Mouse (Mus musculus): Measurements from ENCODE around the gene Mgat5. TPM values are rescaled to one million over a fixed set of nuclear protein-coding genes. Genes with fewer than 3 reads are reported as not detected.

Mgat5 gene
- polyA plus RNA-seq, 1 experiment from 2014 or later = 8.1 TPM

DNA sequence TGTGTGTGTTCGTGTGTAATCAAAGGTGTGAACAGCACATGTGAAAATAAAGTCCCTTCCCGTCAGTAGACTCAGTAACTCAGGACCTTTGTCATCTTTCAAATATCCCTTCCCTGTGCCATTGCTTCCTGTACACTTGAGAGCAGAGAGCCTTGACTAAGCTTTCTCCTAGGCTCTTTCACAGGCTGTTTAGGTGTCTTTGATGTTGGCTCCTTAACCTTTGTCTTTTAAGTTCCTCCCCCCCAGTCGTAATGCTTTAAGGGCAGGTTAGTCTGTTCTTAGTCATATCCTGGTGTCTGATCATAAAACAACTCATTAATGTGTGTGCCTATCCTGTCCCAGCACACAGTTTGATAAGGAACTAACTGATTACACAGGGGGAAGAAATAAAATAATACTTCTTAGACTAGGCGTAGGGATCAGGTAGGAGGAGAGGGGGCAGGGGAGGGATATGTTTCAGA lies 28.4 kb downstream of the Mgat5 start:
- Histone ChIP-seq H3K27me3 (ENCODE audit: insufficient read depth, low read length) (no peaks in the 10 kb centered on the region), H3K27ac (ENCODE audit: low read length) (no peak overlapping the region), H3K4me2 (replicated peaks; ENCODE audit: low read depth, low read length) (no peak overlapping the region), H3K4me3 (ENCODE audit: low read length) (no peak overlapping the region), H3K9ac (replicated peaks; ENCODE audit: low read length) (no peak overlapping the region), H3K36me3 (ENCODE audit: insufficient read depth, low read length) (no peaks in the 10 kb centered on the region), H3K9me3 (ENCODE audit: low read length) (no peaks in the 10 kb centered on the region), H3K4me1 (ENCODE audit: insufficient read depth, low read length) (peaks cover 26% of the 10 kb centered on the region)
- no peak for ATAC-seq (ENCODE audit: low FRiP score, low TSS enrichment)
- WGBS = 36% methylated on average over 4 of the region's 4 CpGs

DNA sequence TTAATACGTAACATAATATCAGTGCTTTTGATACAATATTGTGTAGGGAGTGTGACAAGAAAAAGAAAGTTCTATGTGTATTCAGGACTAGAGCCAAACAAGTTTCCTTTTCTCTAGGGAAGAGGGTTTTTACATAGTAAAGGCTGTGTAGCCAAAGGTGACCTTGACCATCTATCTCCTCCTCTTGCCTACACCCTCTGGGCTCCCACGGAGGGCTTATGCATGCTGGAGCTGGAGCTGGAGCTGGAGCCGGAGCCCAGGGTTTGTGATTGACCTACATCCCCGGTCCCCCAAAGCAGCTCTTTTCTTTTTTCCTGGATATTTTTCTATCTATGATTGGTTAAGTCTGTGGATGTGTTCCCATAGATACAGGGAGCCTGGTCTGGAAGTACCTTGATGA lies 30.3 kb downstream of the Mgat5 start:
- H3K27ac ChIP-seq (ENCODE audit: low read length) = no peak overlapping the region
- H3K36me3 ChIP-seq (ENCODE audit: insufficient read depth, low read length) = no peaks in the 10 kb centered on the region
- H3K4me3 ChIP-seq (ENCODE audit: low read length) = no peak overlapping the region
- no peaks in the 10 kb centered on the region for H3K27me3 ChIP-seq (ENCODE audit: insufficient read depth, low read length)
- H3K9ac ChIP-seq (replicated peaks; ENCODE audit: low read length) = no peak overlapping the region
- H3K4me1 ChIP-seq (ENCODE audit: insufficient read depth, low read length) = peaks cover 33% of the 10 kb centered on the region
- no peak for ATAC-seq (ENCODE audit: low FRiP score, low TSS enrichment)
- no peaks in the 10 kb centered on the region for H3K9me3 ChIP-seq (ENCODE audit: low read length)
- 67% methylated on average over 4 of the region's 4 CpGs for WGBS
- H3K4me2 ChIP-seq (replicated peaks; ENCODE audit: low read depth, low read length) = no peak overlapping the region

DNA sequence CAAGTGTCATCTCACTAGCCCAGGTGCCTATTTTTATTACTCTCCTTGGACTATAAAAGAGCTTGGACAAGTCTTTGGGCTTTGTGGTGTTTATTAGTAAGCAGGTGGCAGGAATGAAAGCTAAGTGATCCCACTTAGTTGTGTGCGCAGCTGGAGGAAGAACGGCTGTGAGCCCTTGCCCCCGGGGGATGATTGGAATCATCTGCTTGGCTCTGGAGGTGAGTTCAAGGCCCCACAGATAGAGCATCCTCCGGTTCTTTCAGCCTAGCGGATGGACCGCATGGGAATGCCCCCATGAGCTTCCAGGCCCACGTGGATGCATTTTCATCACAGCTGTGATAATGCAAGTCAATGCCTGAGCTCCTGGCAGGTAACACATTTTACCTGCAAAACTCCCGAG lies 31.6 kb downstream of the Mgat5 start:
- no peak for ATAC-seq (ENCODE audit: low FRiP score, low TSS enrichment)
- H3K4me1 ChIP-seq (ENCODE audit: insufficient read depth, low read length) = peaks cover 31% of the 10 kb centered on the region
- no peak overlapping the region for H3K4me3 ChIP-seq (ENCODE audit: low read length)
- 76% methylated on average over 8 of the region's 8 CpGs for WGBS
- no peak overlapping the region for H3K4me2 ChIP-seq (replicated peaks; ENCODE audit: low read depth, low read length)
- H3K27ac ChIP-seq (ENCODE audit: low read length) = no peak overlapping the region
- H3K36me3 ChIP-seq (ENCODE audit: insufficient read depth, low read length) = no peaks in the 10 kb centered on the region
- no peak overlapping the region for H3K9ac ChIP-seq (replicated peaks; ENCODE audit: low read length)
- H3K9me3 ChIP-seq (ENCODE audit: low read length) = no peaks in the 10 kb centered on the region
- H3K27me3 ChIP-seq (ENCODE audit: insufficient read depth, low read length) = no peaks in the 10 kb centered on the region

DNA sequence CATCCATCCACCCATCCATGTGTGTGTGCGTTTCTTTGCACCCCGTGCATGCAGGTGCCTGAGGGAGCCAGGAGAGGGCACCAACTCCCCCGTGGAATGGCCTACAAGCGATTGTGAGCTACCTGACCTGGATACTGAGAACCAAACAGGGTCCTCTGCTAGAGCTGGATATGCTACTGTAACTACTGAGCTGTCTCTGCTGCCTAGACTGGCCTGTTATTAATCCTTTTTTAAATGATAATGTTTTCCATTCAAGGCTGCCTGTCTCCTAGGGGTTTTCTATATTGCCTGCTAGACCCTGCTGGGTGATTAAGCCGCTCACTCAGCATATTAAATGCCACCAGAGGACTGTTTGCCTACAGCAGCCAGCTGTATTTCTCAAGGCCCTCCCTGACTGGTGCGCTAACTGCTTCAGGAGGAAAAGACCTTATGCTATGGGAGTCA lies 34.1 kb downstream of the Mgat5 start:
- no peak overlapping the region for H3K9ac ChIP-seq (replicated peaks; ENCODE audit: low read length)
- H3K27me3 ChIP-seq (ENCODE audit: insufficient read depth, low read length) = no peaks in the 10 kb centered on the region
- no peak for ATAC-seq (ENCODE audit: low FRiP score, low TSS enrichment)
- peaks cover 27% of the 10 kb centered on the region; the same call in 1 of the 2 replicates for H3K4me1 ChIP-seq (ENCODE audit: insufficient read depth, low read length)
- 63% methylated on average over 6 of the region's 6 CpGs for WGBS
- H3K4me3 ChIP-seq (ENCODE audit: low read length) = no peak overlapping the region
- H3K4me2 ChIP-seq (replicated peaks; ENCODE audit: low read depth, low read length) = no peak overlapping the region
- no peaks in the 10 kb centered on the region for H3K9me3 ChIP-seq (ENCODE audit: low read length)
- H3K27ac ChIP-seq (ENCODE audit: low read length) = no peak overlapping the region
- H3K36me3 ChIP-seq (ENCODE audit: insufficient read depth, low read length) = no peaks in the 10 kb centered on the region

DNA sequence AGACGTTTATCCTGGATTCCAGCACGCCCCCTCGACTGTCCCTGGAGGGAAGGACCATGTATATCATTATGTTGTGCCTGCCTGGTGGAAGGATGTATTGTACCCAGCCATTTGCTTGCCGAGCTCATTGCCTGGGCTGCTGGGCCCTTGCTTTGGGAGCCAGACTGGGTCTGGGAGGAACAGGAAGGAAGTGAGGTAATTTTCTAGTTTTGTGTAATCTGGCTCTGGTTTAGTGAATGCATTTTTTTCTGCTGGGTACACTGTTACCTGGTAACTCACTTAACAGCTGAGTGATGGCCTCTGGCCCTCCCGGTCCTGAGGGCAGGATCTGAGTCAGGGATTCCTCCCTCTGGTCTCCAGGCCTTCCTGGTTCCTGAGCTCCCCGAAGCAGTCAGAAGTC lies 35.1 kb downstream of the Mgat5 start:
- Histone ChIP-seq H3K4me2 (replicated peaks; ENCODE audit: low read depth, low read length) (no peak overlapping the region), H3K9me3 (ENCODE audit: low read length) (no peaks in the 10 kb centered on the region), H3K9ac (replicated peaks; ENCODE audit: low read length) (no peak overlapping the region), H3K27ac (ENCODE audit: low read length) (peak overlapping the region; percentile 14; the same call in 1 of the 2 replicates), H3K4me1 (ENCODE audit: insufficient read depth, low read length) (peaks cover 22% of the 10 kb centered on the region; the same call in 1 of the 2 replicates), H3K36me3 (ENCODE audit: insufficient read depth, low read length) (no peaks in the 10 kb centered on the region), H3K27me3 (ENCODE audit: insufficient read depth, low read length) (no peaks in the 10 kb centered on the region), H3K4me3 (ENCODE audit: low read length) (no peak overlapping the region)
- 31% methylated on average over 6 of the region's 6 CpGs for WGBS
- peak; percentile 33; the same call in 1 of the 2 replicates for ATAC-seq (ENCODE audit: low FRiP score, low TSS enrichment)

DNA sequence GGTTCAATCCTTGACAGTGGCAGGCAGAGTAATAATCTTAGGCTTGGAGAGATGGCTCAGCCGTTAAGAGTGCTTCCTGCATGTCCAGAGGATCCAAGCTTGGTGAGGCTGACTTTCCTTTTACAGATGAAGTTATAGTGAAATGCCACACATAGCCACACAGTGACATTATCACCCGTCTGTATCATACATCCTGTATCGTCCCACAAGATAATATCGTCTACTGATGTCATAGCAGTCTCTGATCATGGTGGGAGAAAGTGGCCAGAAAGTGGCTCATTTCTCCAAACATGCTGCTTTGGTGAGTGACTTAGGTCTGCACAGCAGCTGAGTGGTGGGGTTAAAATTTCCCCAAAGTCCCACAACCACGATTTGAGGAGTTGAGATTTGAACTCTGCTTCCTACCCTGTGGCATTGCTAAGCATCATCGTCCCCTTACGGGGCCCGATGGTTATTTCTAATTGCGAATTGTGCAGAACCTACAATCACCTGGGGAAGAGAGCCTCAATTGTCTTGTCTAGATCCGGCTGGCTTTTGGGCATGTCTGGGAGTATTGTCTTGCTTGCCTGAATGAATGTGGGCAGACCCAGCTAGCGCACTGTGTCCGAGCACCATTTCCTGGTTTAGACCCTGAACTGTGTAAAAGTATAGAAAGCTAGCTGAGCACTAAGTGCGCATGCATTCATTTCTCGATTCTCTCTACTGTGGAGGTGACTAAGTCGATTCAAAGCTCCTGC lies 37.5 kb downstream of the Mgat5 start:
- H3K9me3 ChIP-seq (ENCODE audit: low read length) = no peaks in the 10 kb centered on the region
- no peaks in the 10 kb centered on the region for H3K27me3 ChIP-seq (ENCODE audit: insufficient read depth, low read length)
- ATAC-seq (ENCODE audit: low FRiP score, low TSS enrichment) = no peak
- no peaks in the 10 kb centered on the region for H3K36me3 ChIP-seq (ENCODE audit: insufficient read depth, low read length)
- H3K9ac ChIP-seq (replicated peaks; ENCODE audit: low read length) = no peak overlapping the region
- H3K27ac ChIP-seq (ENCODE audit: low read length) = peak overlapping the region; percentile 16; the same call in 1 of the 2 replicates
- peaks cover 18% of the 10 kb centered on the region; the same call in 1 of the 2 replicates for H3K4me1 ChIP-seq (ENCODE audit: insufficient read depth, low read length)
- H3K4me2 ChIP-seq (replicated peaks; ENCODE audit: low read depth, low read length) = no peak overlapping the region
- H3K4me3 ChIP-seq (ENCODE audit: low read length) = no peak overlapping the region
- WGBS = 77% methylated on average over 15 of the region's 15 CpGs

DNA sequence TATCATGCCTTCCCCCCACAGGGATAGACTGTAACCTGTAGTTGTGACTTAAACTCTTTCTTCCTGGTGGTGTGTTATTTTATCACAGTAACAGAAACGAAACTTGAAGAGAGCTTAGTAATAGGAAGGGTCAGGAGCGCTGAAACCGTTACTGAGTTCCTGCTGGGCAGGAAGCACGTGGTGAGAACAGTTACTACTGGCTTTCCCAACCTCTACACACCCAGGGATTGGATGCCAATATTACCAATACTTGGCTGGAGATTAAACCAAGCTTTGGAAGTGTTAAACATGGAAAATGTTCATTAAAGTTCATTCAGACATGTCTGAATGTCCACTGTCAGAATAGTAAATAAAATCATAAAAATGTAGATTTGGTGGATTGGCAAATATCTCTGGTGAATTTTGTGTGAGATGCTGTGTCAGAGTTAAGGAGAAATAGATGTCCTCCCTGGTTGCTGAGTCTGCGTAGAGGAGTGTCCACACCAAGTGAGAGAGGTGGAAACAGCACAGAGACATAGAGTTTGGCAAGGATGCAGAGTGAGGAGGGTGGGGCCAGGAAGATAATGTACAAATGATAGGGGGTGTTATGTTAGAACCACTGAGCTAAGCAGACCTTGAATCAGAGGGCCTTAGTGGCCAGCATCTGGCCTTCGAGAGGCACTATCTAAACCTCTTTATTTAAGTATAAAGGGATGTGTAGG lies 38.2 kb downstream of the Mgat5 start:
- Histone ChIP-seq H3K36me3 (ENCODE audit: insufficient read depth, low read length) (no peaks in the 10 kb centered on the region), H3K9me3 (ENCODE audit: low read length) (no peaks in the 10 kb centered on the region), H3K4me1 (ENCODE audit: insufficient read depth, low read length) (peaks cover 18% of the 10 kb centered on the region; the same call in 1 of the 2 replicates), H3K4me2 (replicated peaks; ENCODE audit: low read depth, low read length) (no peak overlapping the region), H3K27me3 (ENCODE audit: insufficient read depth, low read length) (no peaks in the 10 kb centered on the region), H3K9ac (replicated peaks; ENCODE audit: low read length) (no peak overlapping the region), H3K4me3 (ENCODE audit: low read length) (no peak overlapping the region), H3K27ac (ENCODE audit: low read length) (peak overlapping the region; percentile 16; the same call in 1 of the 2 replicates)
- ATAC-seq (ENCODE audit: low FRiP score, low TSS enrichment) = no peak
- WGBS = 71% methylated on average over 6 of the region's 6 CpGs

DNA sequence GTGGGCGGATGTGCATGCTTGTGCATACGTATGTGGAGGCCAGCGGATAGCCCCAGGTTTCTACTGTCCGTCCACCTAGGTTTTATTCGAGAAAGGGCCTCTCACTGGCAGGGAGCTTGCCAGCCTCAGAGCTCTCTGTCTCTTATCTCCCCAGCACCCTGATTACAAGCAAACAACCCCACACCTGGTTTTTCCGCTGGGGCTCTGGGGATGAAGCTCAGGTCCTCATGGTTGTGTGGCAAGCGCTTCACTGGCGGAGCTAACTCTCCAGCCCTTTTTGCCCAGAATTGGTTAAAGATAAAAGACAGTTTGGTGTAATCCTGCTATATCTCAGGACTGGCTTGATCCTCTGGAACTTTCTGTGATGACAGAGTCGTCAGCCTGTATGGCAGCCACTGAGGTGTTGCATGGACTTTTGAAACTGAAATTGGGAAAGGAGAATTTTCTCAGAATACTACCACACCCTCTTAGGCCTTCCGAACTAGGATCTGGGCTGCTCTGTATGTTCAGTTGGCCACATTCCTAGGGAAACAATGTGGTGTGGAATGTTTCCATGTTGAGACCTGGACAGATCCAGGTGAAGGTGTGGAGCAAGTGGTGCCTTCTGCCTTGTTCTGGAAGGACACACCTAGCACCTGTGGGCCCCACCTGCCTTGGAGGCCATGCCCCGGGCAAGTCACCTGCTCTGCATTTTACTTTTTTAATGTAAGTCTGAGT lies 39.4 kb downstream of the Mgat5 start:
- no peaks in the 10 kb centered on the region for H3K36me3 ChIP-seq (ENCODE audit: insufficient read depth, low read length)
- no peak overlapping the region for H3K27ac ChIP-seq (ENCODE audit: low read length)
- H3K9ac ChIP-seq (replicated peaks; ENCODE audit: low read length) = no peak overlapping the region
- H3K4me1 ChIP-seq (ENCODE audit: insufficient read depth, low read length) = peaks cover 18% of the 10 kb centered on the region; the same call in 1 of the 2 replicates
- no peak overlapping the region for H3K4me3 ChIP-seq (ENCODE audit: low read length)
- no peaks in the 10 kb centered on the region for H3K9me3 ChIP-seq (ENCODE audit: low read length)
- 85% methylated on average over 11 of the region's 11 CpGs for WGBS
- no peak overlapping the region for H3K4me2 ChIP-seq (replicated peaks; ENCODE audit: low read depth, low read length)
- H3K27me3 ChIP-seq (ENCODE audit: insufficient read depth, low read length) = no peaks in the 10 kb centered on the region
- no peak for ATAC-seq (ENCODE audit: low FRiP score, low TSS enrichment)

DNA sequence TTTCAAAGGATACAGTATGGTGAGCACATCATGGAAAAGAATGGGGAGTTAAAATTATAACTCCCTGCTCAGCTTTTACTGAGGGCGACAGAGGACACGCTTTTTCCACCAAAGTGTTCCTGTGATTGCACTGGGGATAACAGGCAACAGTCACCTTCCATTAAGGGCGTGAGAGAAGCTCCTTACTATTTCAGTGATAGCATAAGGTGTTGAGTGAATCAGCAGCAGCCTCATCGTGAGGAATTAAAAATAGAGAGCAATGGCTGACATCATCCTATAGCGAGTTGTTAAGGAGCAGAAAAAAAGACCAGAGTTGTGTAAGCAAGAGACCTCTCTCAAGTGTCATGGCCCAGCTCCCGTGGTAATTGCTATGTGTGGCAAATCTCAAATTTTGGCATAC lies 41.3 kb downstream of the Mgat5 start:
- Histone ChIP-seq H3K27ac (ENCODE audit: low read length) (no peak overlapping the region), H3K27me3 (ENCODE audit: insufficient read depth, low read length) (no peaks in the 10 kb centered on the region), H3K9ac (replicated peaks; ENCODE audit: low read length) (no peak overlapping the region), H3K9me3 (ENCODE audit: low read length) (no peaks in the 10 kb centered on the region), H3K4me3 (ENCODE audit: low read length) (no peak overlapping the region), H3K36me3 (ENCODE audit: insufficient read depth, low read length) (no peaks in the 10 kb centered on the region), H3K4me1 (ENCODE audit: insufficient read depth, low read length) (0 out of 2 replicates have a peak, but pooled peaks cover 7% of the 10 kb centered on the region), H3K4me2 (replicated peaks; ENCODE audit: low read depth, low read length) (no peak overlapping the region)
- no peak for ATAC-seq (ENCODE audit: low FRiP score, low TSS enrichment)
- WGBS = 83% methylated on average over 6 of the region's 6 CpGs
